Mouse (Mus musculus) liver, embryonic 11.5 days (tissue): ENCODE measurements around the gene Zmat5. TPM values are rescaled to one million over a fixed set of nuclear protein-coding genes. Genes with fewer than 3 reads are reported as not detected.
A peak's percentile ranks its signal among the peaks of the same experiment; 100 is the strongest.
"Not testable (repeated sequence)": the region's sequence is repeated elsewhere in the genome, so short reads cannot be mapped to it uniquely, and the experiment has no call there.

Source experiments
- ATAC-seq: fragments of 200-750 bp; cut with Nextera tagmentation; replicated peaks from 2 replicates; pipeline ENCODE4 v1.8.0; 2017; ENCODE audit warnings: moderate number of reproducible peaks, mild to moderate bottlenecking, moderate TSS enrichment, moderate library complexity; ENCODE audit not compliant: low FRiP score
- DNase-seq: peaks from one replicate; pipeline ENCODE4 v3.0.0-alpha.2; 2017; ENCODE audit warnings: low spot score
- H3K27ac ChIP-seq: fragments of 300-500 bp; sonication (generic); 2 replicates; pipeline ENCODE4 v1.5.1; 2014; ENCODE audit warnings: mild to moderate bottlenecking, low read depth, low read length, control low read depth
- H3K27me3 ChIP-seq: fragments of 300-500 bp; sonication (generic); replicated peaks from 2 replicates; pipeline ENCODE4 v1.6.1; 2014; ENCODE audit warnings: low read length, mixed read lengths; ENCODE audit not compliant: control insufficient read depth, insufficient read depth
- H3K36me3 ChIP-seq: fragments of 300-500 bp; sonication (generic); 2 replicates; pipeline ENCODE4 v1.6.1; 2014; ENCODE audit warnings: mild to moderate bottlenecking, low read length, moderate library complexity, mixed read lengths; ENCODE audit not compliant: control insufficient read depth, insufficient read depth
- H3K4me1 ChIP-seq: fragments of 300-500 bp; sonication (generic); replicated peaks from 2 replicates; pipeline ENCODE4 v1.6.1; 2014; ENCODE audit warnings: low read length, mixed read lengths; ENCODE audit not compliant: control insufficient read depth, insufficient read depth
- H3K4me2 ChIP-seq: fragments of 300-500 bp; sonication (generic); 2 replicates; pipeline ENCODE4 v1.6.1; 2014; ENCODE audit warnings: mild to moderate bottlenecking, control low read depth, moderate library complexity
- H3K4me3 ChIP-seq: fragments of 300-500 bp; sonication (generic); 2 replicates; pipeline ENCODE4 v1.5.1; 2014; ENCODE audit warnings: low read depth, low read length, control low read depth
- H3K9ac ChIP-seq: fragments of 300-500 bp; sonication (generic); 2 replicates; pipeline ENCODE4 v1.6.1; 2014; ENCODE audit warnings: low read depth, low read length, control low read depth
- H3K9me3 ChIP-seq: fragments of 300-500 bp; sonication (generic); 2 replicates; pipeline ENCODE4 v1.6.1; 2016; ENCODE audit warnings: low read length, inconsistent platforms, mixed read lengths; ENCODE audit not compliant: control insufficient read depth
- WGBS: fragments of 180-500 bp; shearing (Covaris S2); extraction: QIAGEN DNeasy Blood & Tissue Kit; methylation state at CpG from one replicate; pipeline ENCODE4 v1.1.7; 2014; 5-methylcytosine and 5-hydroxymethylcytosine counted together
- polyA plus RNA-seq: library from polyadenylated mRNA; unstranded; fragments of >200 nt; fragmentation: Nextera tagmentation; extraction: Ambion mirVana; gene quantifications from 2 replicates; pipeline ENCODE4 v1.2.1, GENCODE M21; 2014

Gene Zmat5
- polyA plus RNA-seq, 1 experiment from 2014 or later: 54.6 TPM

DNA sequence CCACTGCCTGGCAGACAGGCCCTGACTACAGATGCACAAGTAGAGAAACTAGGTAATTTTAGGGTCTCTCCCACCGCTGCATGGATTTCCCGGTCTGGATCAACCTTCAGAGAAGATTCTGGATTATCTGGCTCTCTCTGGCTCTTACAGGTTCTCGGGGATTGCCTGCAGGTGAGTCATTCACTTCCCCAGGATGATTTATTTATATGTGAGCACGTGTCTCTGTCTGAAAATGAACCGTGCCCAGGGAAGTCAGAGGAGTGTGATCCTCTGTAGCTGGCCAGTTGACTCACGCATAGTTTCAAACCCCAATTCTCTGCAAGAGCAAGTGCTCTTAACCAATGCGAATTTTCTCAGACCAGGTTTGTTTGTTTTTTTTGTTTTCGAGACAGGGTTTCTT is 3.8 kb upstream of the Zmat5 start:
- H3K4me3 ChIP-seq: no peak overlapping the region
- no peaks in the 10 kb centered on the region for H3K27me3 ChIP-seq
- no peak overlapping the region for H3K27ac ChIP-seq
- H3K4me1 ChIP-seq: peaks cover 11% of the 10 kb centered on the region
- ATAC-seq (no peak), DNase-seq (no peak)
- H3K4me2 ChIP-seq: no peak overlapping the region
- H3K9ac ChIP-seq: no peak overlapping the region
- WGBS: 87% methylated on average over 8 of the region's 8 CpGs
- H3K36me3 ChIP-seq: peaks cover 16% of the 10 kb centered on the region
- no peaks in the 10 kb centered on the region for H3K9me3 ChIP-seq

DNA sequence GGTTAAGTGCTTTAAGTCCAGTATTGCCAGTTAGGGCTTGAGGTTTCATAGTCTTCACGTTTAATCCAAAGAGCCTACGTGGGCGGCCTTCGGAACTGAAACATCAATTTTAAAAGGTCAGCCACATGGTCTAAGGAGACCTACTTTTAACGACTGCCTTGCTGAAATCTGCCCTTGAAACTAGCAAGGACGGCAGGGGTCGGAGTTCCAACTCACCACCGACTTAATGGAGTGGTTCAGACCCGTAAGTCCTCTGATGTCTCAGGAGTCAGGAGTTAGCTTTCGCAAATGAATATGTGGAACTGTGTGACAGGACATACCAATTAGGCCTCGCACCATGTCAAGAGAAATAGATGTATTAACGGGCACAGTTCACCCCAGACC is 798 bp upstream of the Zmat5 start:
- DNase-seq: peak; percentile 47
- peak overlapping the region; percentile 89 for H3K4me2 ChIP-seq
- H3K36me3 ChIP-seq: peaks cover 16% of the 10 kb centered on the region
- peak overlapping the region; percentile 92 for H3K4me3 ChIP-seq
- H3K4me1 ChIP-seq: peaks cover 16% of the 10 kb centered on the region
- WGBS: 2% methylated on average over 12 of the region's 12 CpGs
- peak overlapping the region; percentile 68; the same call in 1 of the 2 replicates for H3K27ac ChIP-seq
- H3K9me3 ChIP-seq: no peaks in the 10 kb centered on the region
- H3K27me3 ChIP-seq: no peaks in the 10 kb centered on the region
- peak; percentile 12 for ATAC-seq
- H3K9ac ChIP-seq: peak overlapping the region; percentile 89

DNA sequence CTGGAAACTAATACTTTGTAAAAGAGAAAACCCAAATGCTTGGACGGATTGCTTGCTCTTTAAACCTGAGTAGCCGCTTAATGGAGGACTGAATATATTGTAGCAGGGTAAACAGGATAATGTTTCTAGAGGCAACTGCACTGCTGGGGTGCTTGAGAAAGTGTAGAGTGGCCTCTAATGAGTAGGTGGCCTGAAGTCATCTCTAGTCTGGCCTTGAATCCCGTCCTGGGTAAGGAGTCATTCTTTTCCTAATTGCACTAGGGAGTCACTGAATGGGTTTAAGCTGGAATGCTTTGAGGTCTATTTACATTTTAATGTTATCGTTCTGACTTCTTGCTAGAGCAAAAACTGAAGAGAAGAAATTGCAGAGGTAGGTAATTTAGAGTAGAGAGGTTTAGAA is 700 bp downstream of the Zmat5 start:
- no peaks in the 10 kb centered on the region for H3K9me3 ChIP-seq
- peaks cover 16% of the 10 kb centered on the region for H3K36me3 ChIP-seq
- 10% methylated on average over 4 of the region's 4 CpGs for WGBS
- H3K9ac ChIP-seq: peak overlapping the region; percentile 81
- peak overlapping the region; percentile 92 for H3K4me3 ChIP-seq
- H3K4me1 ChIP-seq: peaks cover 16% of the 10 kb centered on the region
- DNase-seq (no peak), ATAC-seq (no peak)
- peak overlapping the region; percentile 48; the same call in 1 of the 2 replicates for H3K27ac ChIP-seq
- H3K4me2 ChIP-seq: peak overlapping the region; percentile 89
- H3K27me3 ChIP-seq: no peaks in the 10 kb centered on the region

DNA sequence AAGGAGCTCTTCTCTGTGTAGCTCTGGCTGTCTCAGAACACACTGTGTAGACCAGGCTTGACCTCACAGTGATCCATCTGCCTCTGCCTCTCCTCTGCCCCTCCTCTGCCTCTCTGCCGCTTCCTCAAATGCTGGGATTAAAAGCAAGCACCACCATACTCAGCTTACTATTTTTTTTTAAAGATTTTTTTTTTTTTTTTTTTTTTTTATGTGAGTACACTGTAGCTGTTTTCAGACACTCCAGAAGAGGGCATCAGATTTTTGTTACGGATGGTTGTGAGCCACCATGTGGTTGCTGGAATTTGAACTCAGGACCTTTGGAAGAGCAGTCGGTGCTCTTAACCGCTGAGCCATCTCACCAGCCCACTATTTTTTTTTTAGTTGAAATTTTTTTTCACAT is 5.7 kb downstream of the Zmat5 start:
- H3K4me2 ChIP-seq, H3K27me3 ChIP-seq, H3K27ac ChIP-seq, H3K4me3 ChIP-seq, H3K9ac ChIP-seq, H3K36me3 ChIP-seq, ATAC-seq, DNase-seq, H3K9me3 ChIP-seq: not testable (repeated sequence)
- peaks cover 10% of the 10 kb centered on the region for H3K4me1 ChIP-seq
- WGBS: 91% methylated on average over 4 of the region's 4 CpGs

DNA sequence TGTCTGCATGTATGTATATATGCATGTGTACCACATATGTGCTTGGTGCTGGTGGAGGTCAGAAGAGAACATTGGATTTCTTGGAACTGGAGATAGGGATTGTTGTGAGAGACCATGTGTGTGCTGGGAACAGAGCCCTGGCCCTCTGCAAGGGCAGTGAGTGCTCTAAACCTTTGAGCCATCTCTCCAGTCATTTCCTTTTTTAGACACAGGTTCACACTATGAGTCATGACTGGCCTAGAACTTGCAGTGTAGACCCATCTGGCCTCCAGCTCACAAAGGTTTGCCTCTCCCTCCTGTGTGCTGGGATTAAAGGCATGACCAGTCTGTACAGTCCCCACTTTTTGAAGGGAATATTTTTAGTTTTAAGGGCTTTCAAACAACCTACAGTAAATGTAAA is 8.3 kb downstream of the Zmat5 start:
- Histone ChIP-seq H3K9ac (no peak overlapping the region), H3K9me3 (no peaks in the 10 kb centered on the region)
- ATAC-seq: no peak

DNA sequence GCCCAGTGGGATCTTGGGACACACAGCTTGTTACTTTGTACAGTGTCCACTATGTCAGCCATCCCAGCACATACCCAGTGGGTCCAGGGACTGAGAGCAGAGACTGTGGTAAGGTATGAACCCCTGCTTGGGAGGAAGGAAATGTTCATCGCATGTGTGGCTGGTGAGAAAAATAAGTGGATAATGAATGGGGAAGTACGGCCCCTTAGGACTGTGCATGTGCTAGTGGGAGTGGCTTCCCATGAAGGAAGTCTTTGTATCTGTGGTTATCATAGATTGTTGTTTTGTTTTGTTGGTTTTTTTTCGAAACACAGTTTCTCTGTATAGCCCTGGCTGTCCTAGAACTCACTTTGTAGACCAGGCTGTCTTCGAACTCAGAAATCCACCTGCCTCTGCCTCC is 10.2 kb downstream of the Zmat5 start:
- H3K27me3 ChIP-seq: no peaks in the 10 kb centered on the region
- no peak for ATAC-seq
- DNase-seq: no peak
- H3K36me3 ChIP-seq: no peaks in the 10 kb centered on the region
- no peak overlapping the region for H3K4me2 ChIP-seq
- no peaks in the 10 kb centered on the region for H3K9me3 ChIP-seq
- H3K4me1 ChIP-seq: no peaks in the 10 kb centered on the region
- no peak overlapping the region for H3K9ac ChIP-seq
- H3K27ac ChIP-seq: no peak overlapping the region
- 61% methylated on average over 4 of the region's 4 CpGs for WGBS
- no peak overlapping the region for H3K4me3 ChIP-seq

More for the DNA sequence above, 8.3 kb downstream of the Zmat5 start:
- H3K27me3 ChIP-seq: no peaks in the 10 kb centered on the region
- no peaks in the 10 kb centered on the region for H3K36me3 ChIP-seq
- H3K4me3 ChIP-seq: no peak overlapping the region
- DNase-seq: no peak
- no peaks in the 10 kb centered on the region for H3K4me1 ChIP-seq
- no peak overlapping the region for H3K4me2 ChIP-seq
- no peak overlapping the region for H3K27ac ChIP-seq

DNA sequence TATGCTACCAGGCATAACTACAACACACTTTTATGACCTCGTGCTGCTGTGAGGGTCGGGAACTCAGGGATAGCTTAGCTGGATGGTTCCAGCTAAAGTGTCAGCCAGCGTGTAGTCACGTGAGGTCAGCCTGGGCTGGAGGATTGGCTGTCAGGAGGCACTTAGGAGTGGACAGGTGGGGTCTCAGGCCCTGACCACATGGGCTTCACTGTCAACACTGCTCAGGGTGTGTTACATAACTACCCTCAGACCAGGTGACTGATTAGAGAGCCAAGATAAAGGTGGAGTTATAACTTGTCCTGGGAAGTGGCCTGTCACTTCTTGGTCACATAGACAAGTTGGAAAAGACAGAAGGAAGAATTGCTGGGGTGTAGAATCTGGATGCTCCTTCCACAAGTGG is 11.1 kb downstream of the Zmat5 start:
- 86% methylated on average over 4 of the region's 4 CpGs for WGBS

DNA sequence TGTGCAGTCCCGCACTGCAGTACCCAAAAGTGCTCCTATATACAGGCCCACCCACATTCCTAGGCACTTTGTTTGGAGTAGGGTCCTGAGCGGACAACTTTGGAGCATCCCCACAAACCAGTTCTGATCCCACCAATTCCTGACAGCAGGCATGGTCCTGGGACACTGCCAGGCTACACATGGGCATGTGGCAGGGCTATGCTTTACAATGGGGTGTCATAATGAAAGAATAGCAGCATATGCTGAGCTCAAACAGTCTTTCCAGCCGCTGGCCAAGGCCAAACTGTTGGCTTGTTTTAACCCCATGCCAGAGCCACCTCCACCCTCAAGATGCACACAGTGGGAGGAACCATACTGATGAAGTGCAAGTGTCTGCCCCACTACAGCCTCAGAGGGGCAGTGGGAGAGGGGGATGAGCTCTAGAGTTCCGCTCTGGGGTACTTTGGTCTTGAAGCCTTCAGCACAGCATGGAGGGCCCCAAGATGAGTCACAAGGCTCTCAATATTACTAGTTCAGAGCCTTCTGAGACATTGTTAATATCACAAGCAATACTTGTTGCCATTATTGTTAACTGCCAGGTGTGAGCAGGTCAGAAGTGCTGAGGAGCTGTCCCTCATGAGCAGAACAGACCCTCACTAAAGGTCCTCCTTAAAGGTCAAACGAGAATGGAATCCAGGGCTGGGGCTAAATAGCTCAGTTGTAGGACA is 12.2 kb downstream of the Zmat5 start:
- DNase-seq (no peak), ATAC-seq (no peak)
- no peaks in the 10 kb centered on the region for H3K36me3 ChIP-seq
- H3K27ac ChIP-seq: no peak overlapping the region
- H3K9me3 ChIP-seq: no peaks in the 10 kb centered on the region
- H3K4me3 ChIP-seq: no peak overlapping the region
- no peak overlapping the region for H3K4me2 ChIP-seq
- H3K9ac ChIP-seq: no peak overlapping the region
- no peaks in the 10 kb centered on the region for H3K27me3 ChIP-seq
- 82% methylated on average over 5 of the region's 5 CpGs for WGBS
- H3K4me1 ChIP-seq: no peaks in the 10 kb centered on the region

More for the DNA sequence above, 11.1 kb downstream of the Zmat5 start:
- Histone ChIP-seq H3K9me3 (no peaks in the 10 kb centered on the region), H3K27me3 (no peaks in the 10 kb centered on the region), H3K4me2 (no peak overlapping the region), H3K9ac (no peak overlapping the region), H3K4me1 (no peaks in the 10 kb centered on the region), H3K27ac (no peak overlapping the region), H3K4me3 (no peak overlapping the region), H3K36me3 (no peaks in the 10 kb centered on the region)
- no peak for ATAC-seq
- DNase-seq: no peak

DNA sequence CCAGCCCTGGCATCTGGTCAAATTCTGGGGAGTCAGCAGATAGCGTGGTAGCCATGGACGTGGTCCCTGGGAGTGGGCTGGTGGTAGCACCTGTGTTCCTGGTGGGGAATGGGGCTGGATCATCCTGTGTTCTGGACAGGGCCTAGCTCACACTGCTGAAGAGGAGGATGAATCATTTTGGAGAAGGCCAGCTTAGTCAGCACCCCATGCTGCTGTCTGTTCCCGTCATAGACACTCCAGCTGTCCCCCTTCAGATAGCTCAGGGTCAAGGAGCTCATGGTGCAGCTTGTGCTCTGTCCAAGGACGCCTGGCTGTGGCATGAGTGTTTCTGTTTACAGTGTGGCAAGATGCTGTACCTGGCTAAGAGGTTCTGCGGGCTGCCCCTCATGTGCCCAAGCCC is 14.1 kb downstream of the Zmat5 start:
- no peak overlapping the region for H3K4me2 ChIP-seq
- DNase-seq: no peak
- H3K9ac ChIP-seq: no peak overlapping the region
- H3K36me3 ChIP-seq: no peaks in the 10 kb centered on the region
- no peak for ATAC-seq
- no peaks in the 10 kb centered on the region for H3K27me3 ChIP-seq
- no peak overlapping the region for H3K4me3 ChIP-seq
- no peaks in the 10 kb centered on the region for H3K9me3 ChIP-seq
- H3K4me1 ChIP-seq: no peaks in the 10 kb centered on the region
- H3K27ac ChIP-seq: no peak overlapping the region
- WGBS: 82% methylated on average over 5 of the region's 5 CpGs
